Mouse (Mus musculus): Measurements from ENCODE around the gene Cidec. TPM values are rescaled to one million over a fixed set of nuclear protein-coding genes. Genes with fewer than 3 reads are reported as not detected.

Cidec gene
- polyA plus RNA-seq, 1 experiment from 2014 or later: not detected

DNA sequence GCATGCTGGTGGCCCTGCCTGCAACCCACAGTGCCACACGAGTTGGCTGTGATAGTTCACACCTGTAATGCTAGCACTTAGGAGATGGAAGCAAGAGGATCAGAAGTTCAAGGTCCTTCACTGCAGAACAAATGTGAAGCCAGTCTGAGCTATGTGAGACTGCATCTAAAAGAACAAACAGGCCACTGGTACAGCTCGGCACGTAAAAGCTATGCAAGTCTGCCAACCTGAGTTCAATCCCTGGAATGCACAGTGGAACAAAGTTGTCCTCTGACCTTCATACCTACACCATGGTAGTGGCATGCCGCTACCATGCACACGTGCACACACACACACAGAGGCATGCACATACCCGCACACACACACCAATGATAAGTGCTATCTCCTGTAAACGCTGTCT, 11.4 kb downstream of the Cidec start:
- H3K4me1 ChIP-seq: peaks cover 4% of the 10 kb centered on the region
- WGBS: 90% methylated on average over 7 of the region's 7 CpGs
- H3K4me3 ChIP-seq: no peak overlapping the region
- no peaks in the 10 kb centered on the region for H3K27me3 ChIP-seq (ENCODE audit: poor library complexity, severe bottlenecking)
- no peak overlapping the region for H3K27ac ChIP-seq
- H3K9me3 ChIP-seq: 0 out of 2 replicates have a peak, but pooled peaks cover 4% of the 10 kb centered on the region
- DNase-seq (ENCODE audit: extremely low spot score, low spot score): no peak
- H3K36me3 ChIP-seq (replicated peaks): no peaks in the 10 kb centered on the region

DNA sequence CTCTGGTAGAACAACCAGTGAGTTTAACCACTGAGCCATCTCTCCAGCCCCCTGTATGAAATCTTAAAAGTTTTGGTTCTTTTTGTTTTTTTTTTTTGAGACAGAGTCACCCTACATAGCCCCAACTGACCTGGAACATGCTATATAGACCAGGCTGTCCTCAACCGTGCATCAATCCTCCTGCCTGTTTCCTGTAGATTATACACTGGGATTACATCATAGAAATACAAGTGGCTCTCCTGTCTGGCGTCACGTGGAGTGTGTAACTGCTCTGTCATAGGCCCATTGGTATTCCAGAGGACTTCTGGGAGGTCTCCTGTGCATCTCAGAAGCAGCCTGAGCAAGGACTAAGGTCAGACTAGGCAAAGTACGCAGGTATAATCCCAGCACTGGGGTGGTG, 12.6 kb downstream of the Cidec start:
- no peak overlapping the region for H3K4me3 ChIP-seq
- no peaks in the 10 kb centered on the region for H3K27me3 ChIP-seq (ENCODE audit: poor library complexity, severe bottlenecking)
- 0 out of 2 replicates have a peak, but pooled peaks cover 4% of the 10 kb centered on the region for H3K9me3 ChIP-seq
- no peak overlapping the region for H3K27ac ChIP-seq
- WGBS: 83% methylated on average over 4 of the region's 4 CpGs
- no peaks in the 10 kb centered on the region for H3K36me3 ChIP-seq (replicated peaks)
- H3K4me1 ChIP-seq: peaks cover 12% of the 10 kb centered on the region
- no peak for DNase-seq (ENCODE audit: extremely low spot score, low spot score)

DNA sequence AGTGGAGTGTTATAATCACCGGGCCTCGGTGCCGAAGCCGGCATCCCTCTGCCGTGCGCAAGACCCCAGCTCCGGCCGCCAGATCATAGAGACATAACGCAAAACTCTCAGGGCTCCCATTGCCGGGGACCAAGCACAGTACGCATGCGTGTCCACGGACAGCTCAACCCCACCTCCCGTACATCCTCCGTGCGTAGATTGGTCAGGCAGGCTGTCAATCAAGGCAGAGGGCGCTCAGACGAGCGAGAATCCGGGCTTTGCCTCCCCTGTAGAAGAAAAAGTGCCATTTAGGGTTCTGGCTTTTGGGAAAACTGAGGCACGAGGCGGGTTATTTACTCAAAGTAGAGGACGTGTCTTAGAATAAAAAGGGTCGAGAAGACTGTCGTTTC, 16.4 kb downstream of the Cidec start, which contains the start of gene Rpusd3:
Gene Rpusd3, minus strand, starts transcription at position 142 of the 389 bp plus-strand sequence.
- under 1% methylated on average over 25 of the region's 25 CpGs for WGBS
- Histone ChIP-seq H3K4me1 (peaks cover 17% of the 10 kb centered on the region), H3K27me3 (ENCODE audit: poor library complexity, severe bottlenecking) (no peaks in the 10 kb centered on the region), H3K4me3 (peak within 1 kb of the TSS; percentile 64), H3K36me3 (replicated peaks) (peaks cover 30% of the 10 kb centered on the region), H3K9me3 (no peaks in the 10 kb centered on the region), H3K27ac (peak within 1 kb of the TSS; percentile 80)
- peak; percentile 94 for DNase-seq (ENCODE audit: extremely low spot score, low spot score)

DNA sequence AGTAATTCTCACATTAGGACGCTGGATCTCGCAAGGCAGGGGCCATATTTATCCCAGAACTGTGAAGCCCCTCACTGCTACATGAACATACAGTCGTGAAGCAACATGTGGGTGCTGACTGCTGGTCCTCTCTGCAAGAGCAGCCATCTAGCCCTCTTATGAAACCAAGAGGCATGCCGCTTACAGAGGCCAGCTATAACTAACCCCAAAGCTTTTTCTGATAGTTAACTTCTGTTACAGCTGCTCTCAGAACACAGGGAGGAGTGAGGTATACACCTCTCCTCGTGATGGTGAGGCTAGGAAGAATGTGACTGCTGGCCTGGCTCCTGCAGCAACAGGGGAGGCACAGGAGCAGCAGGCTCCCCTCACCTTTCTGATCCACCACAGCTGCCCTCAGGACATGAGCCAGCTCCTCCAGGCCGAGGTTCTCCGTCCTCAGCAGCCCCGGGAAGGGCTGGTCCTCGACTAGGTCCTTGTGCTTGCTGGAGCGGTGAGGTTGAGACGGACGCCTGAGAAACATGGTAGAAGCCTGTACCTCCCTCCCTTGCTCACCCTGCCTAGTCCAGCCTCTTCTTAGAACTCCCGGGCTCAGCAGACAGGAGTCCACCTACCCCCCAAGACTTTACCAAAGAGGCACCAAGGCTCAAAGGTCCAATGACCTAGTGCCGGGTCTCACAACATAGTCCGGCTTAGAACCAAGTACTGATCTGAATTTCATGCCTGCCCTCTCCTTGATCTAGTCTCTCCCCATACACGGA, 16.9 kb downstream of the Cidec start:
- no peak for DNase-seq (ENCODE audit: extremely low spot score, low spot score)
- WGBS: 20% methylated on average over 16 of the region's 16 CpGs
- no peaks in the 10 kb centered on the region for H3K9me3 ChIP-seq
- peak overlapping the region; percentile 64 for H3K4me3 ChIP-seq
- no peaks in the 10 kb centered on the region for H3K27me3 ChIP-seq (ENCODE audit: poor library complexity, severe bottlenecking)
- H3K27ac ChIP-seq: peak overlapping the region; percentile 80
- H3K36me3 ChIP-seq (replicated peaks): peaks cover 35% of the 10 kb centered on the region
- peaks cover 17% of the 10 kb centered on the region for H3K4me1 ChIP-seq

DNA sequence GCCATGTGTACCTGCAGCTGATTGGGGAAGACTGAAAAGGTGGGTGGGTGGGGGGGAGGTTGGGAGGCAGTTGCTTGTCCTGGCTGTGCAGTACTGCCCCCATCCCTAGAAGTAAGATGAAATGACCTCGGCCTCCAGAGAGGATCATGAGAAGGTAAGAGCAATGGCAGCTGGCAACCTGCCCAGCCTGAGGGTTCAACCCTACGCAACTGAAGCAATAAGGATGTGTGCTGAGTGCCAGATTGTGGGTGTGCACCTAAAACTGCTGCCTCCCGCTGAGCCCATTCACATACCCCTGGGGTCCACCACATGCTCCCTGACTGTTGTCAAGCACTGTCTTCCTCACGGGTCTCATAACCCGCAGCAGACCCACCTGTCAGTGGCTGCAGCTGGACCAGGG, 19.1 kb downstream of the Cidec start:
- H3K4me1 ChIP-seq: peaks cover 17% of the 10 kb centered on the region
- 93% methylated on average over 5 of the region's 5 CpGs for WGBS
- no peak for DNase-seq (ENCODE audit: extremely low spot score, low spot score)
- H3K9me3 ChIP-seq: no peaks in the 10 kb centered on the region
- no peak overlapping the region for H3K27ac ChIP-seq
- H3K4me3 ChIP-seq: no peak overlapping the region
- H3K27me3 ChIP-seq (ENCODE audit: poor library complexity, severe bottlenecking): no peaks in the 10 kb centered on the region
- peaks cover 38% of the 10 kb centered on the region for H3K36me3 ChIP-seq (replicated peaks)

- Histone ChIP-seq H3K27me3 (ENCODE audit: poor library complexity, severe bottlenecking) (no peaks in the 10 kb centered on the region), H3K27ac (no peak overlapping the region), H3K36me3 (replicated peaks) (peaks cover 33% of the 10 kb centered on the region), H3K4me1 (no peaks in the 10 kb centered on the region), H3K9me3 (no peaks in the 10 kb centered on the region), H3K4me3 (no peak overlapping the region)
- WGBS: 79% methylated on average over 1 of the region's 1 CpGs
- DNase-seq (ENCODE audit: extremely low spot score, low spot score): no peak
Observed at GRCm38 (mm10) chr6:113410001-113410400, 25.6 kb downstream of the Cidec start.

- no peak for DNase-seq (ENCODE audit: extremely low spot score, low spot score)
- Histone ChIP-seq H3K9me3 (no peaks in the 10 kb centered on the region), H3K27me3 (ENCODE audit: poor library complexity, severe bottlenecking) (no peaks in the 10 kb centered on the region), H3K4me1 (no peaks in the 10 kb centered on the region), H3K27ac (no peak overlapping the region), H3K4me3 (no peak overlapping the region), H3K36me3 (replicated peaks) (peaks cover 17% of the 10 kb centered on the region)
- WGBS: 83% methylated on average over 9 of the region's 9 CpGs
Observed at GRCm38 (mm10) chr6:113406683-113407082, 28.9 kb downstream of the Cidec start.

- DNase-seq (ENCODE audit: extremely low spot score, low spot score): no peak
- Histone ChIP-seq H3K27ac (no peak overlapping the region), H3K9me3 (no peaks in the 10 kb centered on the region), H3K4me1 (no peaks in the 10 kb centered on the region), H3K4me3 (no peak overlapping the region), H3K36me3 (replicated peaks) (peaks cover 20% of the 10 kb centered on the region), H3K27me3 (ENCODE audit: poor library complexity, severe bottlenecking) (no peaks in the 10 kb centered on the region)
- WGBS: 88% methylated on average over 6 of the region's 6 CpGs
Observed at GRCm38 (mm10) chr6:113405483-113405882, 30.1 kb downstream of the Cidec start.

- Histone ChIP-seq H3K36me3 (replicated peaks) (peaks cover 21% of the 10 kb centered on the region), H3K27me3 (ENCODE audit: poor library complexity, severe bottlenecking) (no peaks in the 10 kb centered on the region), H3K9me3 (no peaks in the 10 kb centered on the region), H3K27ac (no peak overlapping the region), H3K4me3 (no peak overlapping the region), H3K4me1 (no peaks in the 10 kb centered on the region)
- 77% methylated on average over 12 of the region's 12 CpGs for WGBS
- no peak for DNase-seq (ENCODE audit: extremely low spot score, low spot score)
Observed at GRCm38 (mm10) chr6:113404649-113405448, 30.7 kb downstream of the Cidec start.

GRCm38 (mm10) chr6:113402094-113402493, 33.5 kb downstream of the Cidec start:
- Histone ChIP-seq H3K4me3 (no peak overlapping the region), H3K27ac (no peak overlapping the region), H3K36me3 (replicated peaks) (peaks cover 13% of the 10 kb centered on the region), H3K27me3 (ENCODE audit: poor library complexity, severe bottlenecking) (no peaks in the 10 kb centered on the region), H3K9me3 (no peaks in the 10 kb centered on the region), H3K4me1 (no peaks in the 10 kb centered on the region)
- 93% methylated on average over 13 of the region's 13 CpGs for WGBS
- DNase-seq (ENCODE audit: extremely low spot score, low spot score): no peak

DNA sequence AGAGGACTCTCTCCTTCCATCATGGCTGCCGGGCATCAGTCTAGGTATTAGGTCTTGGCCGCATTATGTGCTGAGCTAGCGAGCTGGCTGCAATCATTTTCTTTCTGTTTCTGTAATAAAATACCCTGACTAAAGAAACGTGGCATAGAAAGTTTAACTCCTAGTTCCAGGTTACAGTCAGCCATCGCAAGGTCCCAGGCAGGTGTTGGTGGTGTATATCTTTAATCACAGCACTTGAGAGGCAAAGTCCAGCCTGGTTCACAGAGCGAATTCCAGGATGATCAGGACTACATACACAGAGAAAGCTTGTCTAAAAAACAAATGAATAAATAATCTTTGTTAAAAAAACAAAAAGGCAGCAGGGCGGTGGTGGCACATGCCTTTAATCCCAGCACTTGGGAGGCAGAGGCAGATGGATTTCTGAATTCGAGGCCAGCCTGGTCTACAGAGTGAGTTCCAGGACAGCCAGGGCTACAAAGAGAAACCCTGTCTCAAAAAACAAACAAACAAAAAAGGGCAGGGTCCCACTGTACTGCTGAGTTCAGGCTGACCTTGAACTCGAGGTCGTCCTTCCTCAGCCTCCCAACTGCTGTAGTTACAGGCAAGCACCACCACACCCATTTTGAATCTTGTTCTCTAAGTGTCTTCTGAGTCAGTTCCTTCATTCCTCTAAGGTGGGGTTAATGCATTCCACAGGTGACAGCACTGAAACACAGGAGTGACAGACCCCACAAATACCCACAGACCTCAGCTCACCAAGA, 39.1 kb downstream of the Cidec start:
- H3K27ac ChIP-seq: no peak overlapping the region
- no peaks in the 10 kb centered on the region for H3K9me3 ChIP-seq
- peaks cover 19% of the 10 kb centered on the region for H3K4me1 ChIP-seq
- peaks cover 19% of the 10 kb centered on the region for H3K36me3 ChIP-seq (replicated peaks)
- H3K4me3 ChIP-seq: no peak overlapping the region
- no peak for DNase-seq (ENCODE audit: extremely low spot score, low spot score)
- peaks cover 15% of the 10 kb centered on the region for H3K27me3 ChIP-seq (ENCODE audit: poor library complexity, severe bottlenecking)
- WGBS: 85% methylated on average over 10 of the region's 10 CpGs

GRCm38 (mm10) chr6:113395501-113395900, 40.1 kb downstream of the Cidec start:
- WGBS: 95% methylated on average over 6 of the region's 6 CpGs
- peaks cover 26% of the 10 kb centered on the region for H3K36me3 ChIP-seq (replicated peaks)
- H3K4me3 ChIP-seq: no peak overlapping the region
- peaks cover 22% of the 10 kb centered on the region for H3K4me1 ChIP-seq
- no peak for DNase-seq (ENCODE audit: extremely low spot score, low spot score)
- H3K27me3 ChIP-seq (ENCODE audit: poor library complexity, severe bottlenecking): peaks cover 21% of the 10 kb centered on the region
- no peaks in the 10 kb centered on the region for H3K9me3 ChIP-seq
- no peak overlapping the region for H3K27ac ChIP-seq

All from forebrain, embryonic 10.5 days (tissue).